Mouse (Mus musculus): ENCODE results near the gene Mtap. TPM values are rescaled to one million over a fixed set of nuclear protein-coding genes. Genes with fewer than 3 reads are reported as not detected.

Gene Mtap
- total RNA-seq (2021) = 1 to 10 TPM; 9.2 to 9.8 TPM

- DNase-seq (ENCODE audit: extremely low spot score in 1 of 2, low spot score in 1 of 2) = peak; percentile 46 to 65
These were observed at the start of gene Mtap for GRCm38 (mm10) chr4:89136906-89137541. TSS of gene Mtap (plus strand) at chr4:89137122.

- no peak for DNase-seq (ENCODE audit: extremely low spot score in 1 of 2, low spot score in 1 of 2)
These were observed 47.8 kb upstream of the Mtap start for GRCm38 (mm10) chr4:89089110-89089509.

- no peak for DNase-seq (ENCODE audit: extremely low spot score in 1 of 2, low spot score in 1 of 2)
These were observed 46.7 kb upstream of the Mtap start for GRCm38 (mm10) chr4:89090217-89090616.

GRCm38 (mm10) chr4:89092153-89092552 lies 44.8 kb upstream of the Mtap start:
- DNase-seq (ENCODE audit: extremely low spot score in 1 of 2, low spot score in 1 of 2) = no peak

- no peak for DNase-seq (ENCODE audit: extremely low spot score in 1 of 2, low spot score in 1 of 2)
These were observed 42.1 kb upstream of the Mtap start for GRCm38 (mm10) chr4:89094773-89095172.

GRCm38 (mm10) chr4:89098261-89098660 lies 38.7 kb upstream of the Mtap start:
- DNase-seq (ENCODE audit: extremely low spot score in 1 of 2, low spot score in 1 of 2) = no peak

GRCm38 (mm10) chr4:89101276-89101675 lies 35.6 kb upstream of the Mtap start:
- DNase-seq (ENCODE audit: extremely low spot score in 1 of 2, low spot score in 1 of 2) = no peak

- DNase-seq (ENCODE audit: extremely low spot score in 1 of 2, low spot score in 1 of 2) = no peak
These were observed 34.6 kb upstream of the Mtap start for GRCm38 (mm10) chr4:89102283-89102682.

GRCm38 (mm10) chr4:89105486-89105885 lies 31.4 kb upstream of the Mtap start:
- no peak for DNase-seq (ENCODE audit: extremely low spot score in 1 of 2, low spot score in 1 of 2)

GRCm38 (mm10) chr4:89106505-89106904 lies 30.4 kb upstream of the Mtap start:
- DNase-seq (ENCODE audit: extremely low spot score in 1 of 2, low spot score in 1 of 2) = no peak

GRCm38 (mm10) chr4:89112168-89112710 lies 24.7 kb upstream of the Mtap start:
- no peak for DNase-seq (ENCODE audit: extremely low spot score in 1 of 2, low spot score in 1 of 2)

- DNase-seq (ENCODE audit: extremely low spot score in 1 of 2, low spot score in 1 of 2) = no peak
These were observed 24.1 kb upstream of the Mtap start for GRCm38 (mm10) chr4:89112782-89113181.

GRCm38 (mm10) chr4:89116006-89116405 lies 20.9 kb upstream of the Mtap start:
- DNase-seq (ENCODE audit: extremely low spot score in 1 of 2, low spot score in 1 of 2) = no peak

GRCm38 (mm10) chr4:89119900-89120299 lies 17.0 kb upstream of the Mtap start:
- DNase-seq (ENCODE audit: extremely low spot score in 1 of 2, low spot score in 1 of 2) = no peak

- no peak for DNase-seq (ENCODE audit: extremely low spot score in 1 of 2, low spot score in 1 of 2)
These were observed 16.6 kb upstream of the Mtap start for GRCm38 (mm10) chr4:89120353-89120752.

GRCm38 (mm10) chr4:89123446-89124243 lies 13.3 kb upstream of the Mtap start:
- DNase-seq (ENCODE audit: extremely low spot score in 1 of 2, low spot score in 1 of 2) = no peak

- no peak for DNase-seq (ENCODE audit: extremely low spot score in 1 of 2, low spot score in 1 of 2)
These were observed 9.2 kb upstream of the Mtap start for GRCm38 (mm10) chr4:89127674-89128073.

- DNase-seq (ENCODE audit: extremely low spot score in 1 of 2, low spot score in 1 of 2) = peak in 1 of 2 experiments; percentile 27
These were observed 8.6 kb upstream of the Mtap start for GRCm38 (mm10) chr4:89128080-89128936.

- no peak for DNase-seq (ENCODE audit: extremely low spot score in 1 of 2, low spot score in 1 of 2)
These were observed 8.0 kb upstream of the Mtap start for GRCm38 (mm10) chr4:89128937-89129277.

GRCm38 (mm10) chr4:89129311-89129913 lies 7.5 kb upstream of the Mtap start:
- DNase-seq (ENCODE audit: extremely low spot score in 1 of 2, low spot score in 1 of 2) = peak; percentile 30 to 80

All from layer of hippocampus, postnatal 25 days (tissue).